Mouse (Mus musculus) erythroblast, embryonic 14.5 days (primary cell): ENCODE results near the gene Mpped1.

ENCODE experiments used
- GATA1 ChIP-seq: IDR thresholded peaks from 2 replicates; pipeline ENCODE4 v1.6.1; 2012; ENCODE audit warnings: low read length, inconsistent platforms, mixed read lengths
- TAL1 ChIP-seq: IDR thresholded peaks from 3 replicates; pipeline ENCODE4 v1.6.1; 2012; ENCODE audit warnings: low read length, inconsistent platforms, mixed read lengths

DNA sequence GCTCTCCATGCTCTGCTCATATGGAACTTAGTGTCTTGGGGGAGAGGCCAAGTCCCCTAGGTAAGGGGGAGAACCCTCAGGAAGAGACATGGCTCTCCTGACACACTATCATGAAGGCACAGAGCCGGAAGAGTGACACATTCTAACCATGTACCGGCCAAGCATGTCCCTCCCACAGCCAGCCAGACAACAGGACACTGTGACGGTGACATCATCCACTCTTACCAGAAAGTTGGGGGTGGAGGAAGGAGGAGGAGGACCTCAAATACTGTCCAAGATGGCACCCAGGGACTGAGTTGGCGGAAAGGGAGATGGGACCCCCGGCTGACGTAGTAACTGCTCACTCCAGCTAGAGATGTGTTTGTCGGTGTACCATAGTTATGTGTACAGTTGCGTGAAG lies 104.6 kb downstream of the Mpped1 start:
- TF ChIP-seq GATA1: no peak
- TF ChIP-seq TAL1: no peak
